Mouse (Mus musculus): ENCODE measurements around the gene Chrna1.

The Chrna1 gene

GRCm38 (mm10) chr2:73521737-73522136, 58.4 kb downstream of the Chrna1 start:
- DNase-seq (ENCODE audit: low spot score in 2 of 2) = no peak

GRCm38 (mm10) chr2:73518966-73519365, 61.2 kb downstream of the Chrna1 start:
- no peak for DNase-seq (ENCODE audit: low spot score in 2 of 2)

GRCm38 (mm10) chr2:73518311-73518710, 61.8 kb downstream of the Chrna1 start:
- no peak for DNase-seq (ENCODE audit: low spot score in 2 of 2)

- DNase-seq (ENCODE audit: low spot score in 2 of 2) = no peak
These were observed 66.0 kb downstream of the Chrna1 start for GRCm38 (mm10) chr2:73514178-73514577.
